Mouse (Mus musculus): Measurements from ENCODE around the gene Lrp8.

DNA sequence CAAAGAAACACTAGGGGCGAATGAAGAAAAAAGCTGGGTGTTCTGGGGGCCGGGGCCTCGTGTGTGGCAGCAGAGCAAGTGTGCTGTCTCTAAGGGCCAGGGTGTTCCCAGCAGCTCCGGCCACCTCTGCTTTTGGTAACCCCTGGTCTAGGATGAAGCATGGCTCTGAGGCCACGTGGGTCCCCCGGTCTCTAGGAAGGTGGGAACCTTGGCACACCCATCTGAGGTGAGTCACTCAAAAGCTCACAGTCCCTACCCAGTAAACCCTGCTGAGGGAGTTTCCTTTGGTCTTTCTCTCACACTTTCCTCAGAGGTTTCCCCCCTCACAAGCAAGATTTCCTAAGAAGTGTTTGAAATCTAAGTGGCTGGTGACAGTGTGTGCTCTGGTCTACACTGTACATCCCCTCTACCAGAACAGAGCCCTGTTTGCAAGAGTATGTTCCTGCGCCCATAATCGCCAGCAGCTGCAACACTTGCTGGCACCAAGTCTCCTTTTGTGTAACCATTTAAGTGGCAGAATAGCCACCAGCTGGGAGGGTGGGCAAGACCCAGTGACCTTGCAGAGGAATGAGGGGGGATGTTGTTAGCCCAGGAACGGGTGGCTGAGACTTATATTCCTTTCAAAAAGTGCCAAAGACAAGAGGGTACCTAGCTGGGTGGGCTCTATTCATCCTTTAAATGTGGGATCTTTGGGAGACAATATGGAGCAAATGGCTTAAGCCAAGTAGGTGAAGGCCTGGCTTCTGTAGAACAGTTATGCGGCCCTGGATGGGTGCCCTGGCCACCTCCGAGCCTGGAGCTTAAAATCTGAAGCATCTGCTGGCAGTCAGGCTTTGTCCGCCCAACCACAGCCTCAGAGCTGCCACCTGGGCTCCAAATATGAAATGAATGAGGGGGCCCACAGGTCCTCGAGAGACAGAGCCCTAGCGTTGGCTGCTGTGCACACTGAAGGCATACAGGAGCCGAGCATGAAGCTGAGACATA lies 44.3 kb upstream of the Lrp8 start:
- TF ChIP-seq CTCF (IDR thresholded peaks at IDR 0.05; ENCODE audit: control insufficient read depth, insufficient read depth, low read length) (no peak), POLR2A (IDR thresholded peaks at IDR 0.05; ENCODE audit: borderline replicate concordance, control insufficient read depth, low read depth, low read length) (no peak)
